Mouse (Mus musculus): ENCODE results near the gene Naglu.

GRCm38 (mm10) chr11:101085617-101086322, 16.0 kb downstream of the Naglu start:
- no peak for TF ChIP-seq CTCF (IDR thresholded peaks at IDR 0.05; ENCODE audit: low read depth, low read length)
- no peak for TF ChIP-seq POLR2A (IDR thresholded peaks at IDR 0.05; ENCODE audit: extremely low read depth, insufficient read depth, low read length)

Data from liver, adult 2 months (tissue).